Mouse (Mus musculus) E14TG2a.4 (cell line): Measurements from ENCODE around the gene Klk1b24.

Experiments used
- H3K27me3 ChIP-seq: 2 replicates; pipeline ENCODE4 v1.6.1; 2014; ENCODE audit warnings: low read length, control low read depth; ENCODE audit not compliant: insufficient read depth
- H3K36me3 ChIP-seq: 2 replicates; pipeline ENCODE4 v1.6.1; 2014; ENCODE audit warnings: low read length, control low read depth; ENCODE audit not compliant: insufficient read depth
- H3K4me1 ChIP-seq: replicated peaks from 2 replicates; pipeline ENCODE4 v1.6.1; 2014; ENCODE audit warnings: low read depth, low read length, control low read depth
- H3K4me3 ChIP-seq: replicated peaks from 2 replicates; pipeline ENCODE4 v1.5.1; 2014; ENCODE audit warnings: mild to moderate bottlenecking, low read length
- H3K9me3 ChIP-seq: 2 replicates; pipeline ENCODE4 v1.6.1; 2014; ENCODE audit warnings: low read length, control low read depth
- CTCF ChIP-seq: conservative IDR thresholded peaks from 2 replicates; pipeline ENCODE4 v1.5.1; 2014; ENCODE audit warnings: low read length
- NANOG ChIP-seq: IDR thresholded peaks from 2 replicates; pipeline ENCODE4 v1.6.1; 2014; ENCODE audit warnings: borderline replicate concordance, low read length, mixed read lengths
- POU5F1 ChIP-seq: IDR thresholded peaks from 2 replicates; pipeline ENCODE4 v1.6.1; 2014; ENCODE audit warnings: low read length, borderline replicate concordance

The Klk1b24 gene

DNA sequence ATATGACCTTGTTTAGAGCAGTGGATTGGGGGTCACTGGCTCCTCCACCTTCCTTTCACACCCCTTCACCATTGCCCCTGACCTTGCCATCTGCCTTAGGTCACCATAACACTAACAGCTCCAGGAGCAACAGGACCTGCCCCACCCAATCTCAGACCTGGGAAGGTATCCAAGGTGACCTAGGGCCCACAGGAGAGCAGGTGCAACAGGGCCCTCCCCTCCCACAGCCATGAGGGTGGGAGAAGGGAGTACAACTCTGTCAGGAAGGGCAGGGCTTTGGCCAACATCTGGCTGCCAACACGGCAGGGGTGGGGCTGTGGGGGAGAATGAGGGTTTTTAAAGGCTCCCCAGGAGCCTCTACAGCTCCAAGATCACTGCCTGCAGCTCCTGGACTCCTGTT is 37.0 kb downstream of the Klk1b24 start, which contains the start of gene Klk1:
Gene Klk1, plus strand, starts transcription at position 285 of the 400 bp plus-strand sequence.
- Histone ChIP-seq H3K36me3 (no peaks in the 10 kb centered on the region), H3K9me3 (peaks cover 25% of the 10 kb centered on the region), H3K4me3 (no peak within 1 kb of the TSS), H3K4me1 (peaks cover 49% of the 10 kb centered on the region), H3K27me3 (0 out of 2 replicates have a peak, but pooled peaks cover 2% of the 10 kb centered on the region)
- TF ChIP-seq CTCF (no peak), NANOG (0 out of 2 replicates have a peak, but pooled peaks have one; percentile 11), POU5F1 (no peak)

DNA sequence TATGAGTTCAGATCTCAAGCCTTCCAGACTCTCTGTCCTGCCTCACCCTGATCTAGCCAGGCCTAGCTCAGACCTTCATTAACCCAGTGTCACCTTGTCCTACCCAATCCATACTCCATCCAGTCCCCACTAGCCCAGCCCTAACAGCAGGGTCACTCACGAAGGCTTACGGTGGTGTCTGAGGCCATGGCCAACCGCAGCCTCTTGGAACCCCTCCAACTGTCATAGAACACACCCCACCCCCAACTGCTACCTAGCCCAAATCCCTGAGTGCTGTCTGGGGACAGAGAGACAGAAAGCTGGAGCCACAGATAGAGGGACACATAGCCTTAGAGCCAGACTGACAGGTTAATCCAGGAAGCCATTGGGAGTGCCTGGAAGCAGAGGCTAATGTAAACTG is 47.9 kb downstream of the Klk1b24 start, which contains the start of gene Gm36864:
Gene Gm36864, plus strand, starts transcription at position 269 of the 400 bp plus-strand sequence.
- Histone ChIP-seq H3K9me3 (peaks cover 13% of the 10 kb centered on the region), H3K4me1 (peaks cover 14% of the 10 kb centered on the region), H3K4me3 (no peak within 1 kb of the TSS), H3K27me3 (0 out of 2 replicates have a peak, but pooled peaks cover 2% of the 10 kb centered on the region), H3K36me3 (no peaks in the 10 kb centered on the region)
- TF ChIP-seq CTCF (no peak), NANOG (no peak), POU5F1 (no peak)

DNA sequence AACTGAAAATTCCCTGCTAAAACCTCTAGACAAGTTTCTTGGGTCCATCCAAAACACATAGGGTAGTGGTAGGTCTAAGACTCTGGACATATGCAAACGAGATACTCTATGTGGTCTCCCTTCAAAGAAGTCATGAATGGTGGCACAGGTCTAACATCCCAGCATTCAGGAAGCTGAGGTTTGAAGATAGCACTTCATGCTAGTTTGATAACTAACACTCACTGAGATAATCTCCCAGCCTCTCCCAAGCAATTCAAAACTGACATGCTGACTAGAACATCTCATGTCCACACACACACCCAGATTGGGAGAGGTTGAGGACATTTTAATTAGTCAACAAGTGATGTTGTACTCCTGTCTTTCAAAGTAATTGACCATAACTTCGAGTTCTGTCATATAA is 51.9 kb downstream of the Klk1b24 start:
- peaks cover 30% of the 10 kb centered on the region for H3K9me3 ChIP-seq
- 0 out of 2 replicates have a peak, but pooled peaks cover 3% of the 10 kb centered on the region for H3K36me3 ChIP-seq
- no peak overlapping the region for H3K4me3 ChIP-seq
- no peaks in the 10 kb centered on the region for H3K27me3 ChIP-seq
- TF ChIP-seq CTCF, result no peak
- TF ChIP-seq NANOG, result no peak
- no peak for TF ChIP-seq POU5F1
- peaks cover 14% of the 10 kb centered on the region for H3K4me1 ChIP-seq

GRCm38 (mm10) chr7:44240712-44241111 is 52.7 kb downstream of the Klk1b24 start:
- Histone ChIP-seq H3K9me3 (peaks cover 30% of the 10 kb centered on the region), H3K4me1 (peaks cover 19% of the 10 kb centered on the region), H3K4me3 (no peak overlapping the region), H3K27me3 (no peaks in the 10 kb centered on the region), H3K36me3 (0 out of 2 replicates have a peak, but pooled peaks cover 3% of the 10 kb centered on the region)
- no peak for TF ChIP-seq CTCF
- TF ChIP-seq POU5F1, result no peak
- no peak for TF ChIP-seq NANOG

- no peaks in the 10 kb centered on the region for H3K27me3 ChIP-seq
- no peak for TF ChIP-seq POU5F1
- no peak for TF ChIP-seq NANOG
These were observed 53.1 kb downstream of the Klk1b24 start for GRCm38 (mm10) chr7:44241163-44241562.

More at GRCm38 (mm10) chr7:44241163-44241562, 53.1 kb downstream of the Klk1b24 start:
- 0 out of 2 replicates have a peak, but pooled peaks cover 3% of the 10 kb centered on the region for H3K36me3 ChIP-seq
- H3K9me3 ChIP-seq, result peaks cover 30% of the 10 kb centered on the region
- peaks cover 15% of the 10 kb centered on the region for H3K4me1 ChIP-seq
- H3K4me3 ChIP-seq, result no peak overlapping the region
